Mouse (Mus musculus) thymus, postnatal 4 days (tissue): ENCODE measurements around the gene Kmt2d.
A peak's percentile ranks its signal among the peaks of the same experiment; 100 is the strongest.

Experiments used
- DNase-seq: peaks from one replicate; pipeline ENCODE4 v3.0.0; 2021

Gene Kmt2d

GRCm38 (mm10) chr15:98797835-98798492 is 73.0 kb downstream of the Kmt2d start:
- DNase-seq, result no peak

GRCm38 (mm10) chr15:98796803-98797595 is 74.0 kb downstream of the Kmt2d start:
- DNase-seq, result no peak

GRCm38 (mm10) chr15:98793141-98793698 is 77.8 kb downstream of the Kmt2d start:
- no peak for DNase-seq

DNA sequence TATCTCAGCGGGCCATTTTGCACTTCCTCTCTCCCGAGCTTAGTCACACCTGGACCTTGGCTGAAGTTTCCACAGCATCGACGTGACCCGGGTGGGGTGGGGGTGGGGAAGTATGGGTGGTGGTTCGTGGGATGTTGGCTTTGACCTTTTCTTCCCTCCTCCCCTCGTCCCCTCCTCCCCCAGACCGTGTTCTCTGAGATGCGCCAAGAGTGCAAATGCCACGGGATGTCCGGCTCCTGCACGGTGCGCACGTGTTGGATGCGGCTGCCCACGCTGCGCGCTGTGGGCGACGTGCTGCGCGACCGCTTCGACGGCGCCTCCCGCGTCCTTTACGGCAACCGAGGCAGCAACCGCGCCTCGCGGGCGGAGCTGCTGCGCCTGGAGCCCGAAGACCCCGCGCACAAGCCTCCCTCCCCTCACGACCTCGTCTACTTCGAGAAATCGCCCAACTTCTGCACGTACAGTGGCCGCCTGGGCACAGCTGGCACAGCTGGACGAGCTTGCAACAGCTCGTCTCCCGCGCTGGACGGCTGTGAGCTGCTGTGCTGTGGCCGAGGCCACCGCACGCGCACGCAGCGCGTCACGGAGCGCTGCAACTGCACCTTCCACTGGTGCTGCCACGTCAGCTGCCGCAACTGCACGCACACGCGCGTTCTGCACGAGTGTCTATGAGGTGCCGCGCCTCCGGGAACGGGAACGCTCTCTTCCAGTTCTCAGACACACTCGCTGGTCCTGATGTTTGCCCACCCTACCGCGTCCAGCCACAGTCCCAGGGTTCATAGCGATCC is 78.6 kb downstream of the Kmt2d start:
- peak; percentile 28 for DNase-seq

GRCm38 (mm10) chr15:98791771-98792170 is 79.2 kb downstream of the Kmt2d start:
- DNase-seq, result peak; percentile 42

- no peak for DNase-seq
Measured at GRCm38 (mm10) chr15:98791221-98791620, 79.8 kb downstream of the Kmt2d start.

- peak; percentile 38 for DNase-seq
Measured at GRCm38 (mm10) chr15:98790761-98791160, 80.2 kb downstream of the Kmt2d start.

GRCm38 (mm10) chr15:98789661-98790535 is 81.1 kb downstream of the Kmt2d start, which contains the start of gene Wnt1:
Gene Wnt1 (plus strand): TSS chr15:98789857.
- peak; percentile 90 for DNase-seq

- DNase-seq, result no peak
Measured at GRCm38 (mm10) chr15:98788972-98789660, 81.9 kb downstream of the Kmt2d start.

- no peak for DNase-seq
Measured at GRCm38 (mm10) chr15:98787930-98788329, 83.1 kb downstream of the Kmt2d start.

GRCm38 (mm10) chr15:98785744-98786143 is 85.3 kb downstream of the Kmt2d start:
- DNase-seq, result peak; percentile 71
